Mouse (Mus musculus): ENCODE data around the gene Prdm16. TPM values are rescaled to one million over a fixed set of nuclear protein-coding genes. Genes with fewer than 3 reads are reported as not detected.

The Prdm16 gene
- polyA plus RNA-seq, 1 experiment from 2014 or later, result 87.1 TPM

- 45% methylated on average over 8 of the region's 8 CpGs for WGBS
- H3K9me3 ChIP-seq (ENCODE audit: control insufficient read depth, low read length), result no peaks in the 10 kb centered on the region
- peaks cover 18% of the 10 kb centered on the region for H3K4me1 ChIP-seq (ENCODE audit: control insufficient read depth, insufficient read depth, low read length)
- no peak overlapping the region for H3K27ac ChIP-seq (replicated peaks; ENCODE audit: low read depth, low read length)
- H3K4me2 ChIP-seq (ENCODE audit: low read depth, severe bottlenecking), result no peak overlapping the region
- DNase-seq (ENCODE audit: low spot score) (no peak), ATAC-seq (ENCODE audit: insufficient number of reproducible peaks, low FRiP score, low TSS enrichment, low read depth) (no peak)
- H3K36me3 ChIP-seq (ENCODE audit: control insufficient read depth, insufficient read depth, low read length), result no peaks in the 10 kb centered on the region
- no peak overlapping the region for H3K4me3 ChIP-seq (ENCODE audit: low read depth, low read length)
- no peaks in the 10 kb centered on the region for H3K27me3 ChIP-seq (ENCODE audit: control insufficient read depth, insufficient read depth, low read length)
- no peak overlapping the region for H3K9ac ChIP-seq (ENCODE audit: low read length)
Measured at GRCm38 (mm10) chr4:154516470-154516869, 120.2 kb downstream of the Prdm16 start.

- no peak overlapping the region for H3K4me2 ChIP-seq (ENCODE audit: low read depth, severe bottlenecking)
- DNase-seq (ENCODE audit: low spot score) (no peak), ATAC-seq (ENCODE audit: insufficient number of reproducible peaks, low FRiP score, low TSS enrichment, low read depth) (no peak)
- H3K9me3 ChIP-seq (ENCODE audit: control insufficient read depth, low read length), result no peaks in the 10 kb centered on the region
- H3K4me1 ChIP-seq (ENCODE audit: control insufficient read depth, insufficient read depth, low read length), result peaks cover 20% of the 10 kb centered on the region
- no peak overlapping the region for H3K4me3 ChIP-seq (ENCODE audit: low read depth, low read length)
- H3K9ac ChIP-seq (ENCODE audit: low read length), result no peak overlapping the region
- H3K27ac ChIP-seq (replicated peaks; ENCODE audit: low read depth, low read length), result no peak overlapping the region
- H3K36me3 ChIP-seq (ENCODE audit: control insufficient read depth, insufficient read depth, low read length), result no peaks in the 10 kb centered on the region
- H3K27me3 ChIP-seq (ENCODE audit: control insufficient read depth, insufficient read depth, low read length), result no peaks in the 10 kb centered on the region
- 66% methylated on average over 2 of the region's 2 CpGs for WGBS
Measured at GRCm38 (mm10) chr4:154513664-154514063, 123.0 kb downstream of the Prdm16 start.

GRCm38 (mm10) chr4:154512518-154513090 lies 124.1 kb downstream of the Prdm16 start:
- no peak overlapping the region for H3K27ac ChIP-seq (replicated peaks; ENCODE audit: low read depth, low read length)
- no peaks in the 10 kb centered on the region for H3K9me3 ChIP-seq (ENCODE audit: control insufficient read depth, low read length)
- H3K4me3 ChIP-seq (ENCODE audit: low read depth, low read length), result no peak overlapping the region
- no peaks in the 10 kb centered on the region for H3K27me3 ChIP-seq (ENCODE audit: control insufficient read depth, insufficient read depth, low read length)
- peaks cover 20% of the 10 kb centered on the region for H3K4me1 ChIP-seq (ENCODE audit: control insufficient read depth, insufficient read depth, low read length)
- ATAC-seq (ENCODE audit: insufficient number of reproducible peaks, low FRiP score, low TSS enrichment, low read depth) (no peak), DNase-seq (ENCODE audit: low spot score) (no peak)
- no peak overlapping the region for H3K4me2 ChIP-seq (ENCODE audit: low read depth, severe bottlenecking)
- 43% methylated on average over 15 of the region's 15 CpGs for WGBS
- H3K36me3 ChIP-seq (ENCODE audit: control insufficient read depth, insufficient read depth, low read length), result no peaks in the 10 kb centered on the region
- no peak overlapping the region for H3K9ac ChIP-seq (ENCODE audit: low read length)

GRCm38 (mm10) chr4:154511767-154512166 lies 124.9 kb downstream of the Prdm16 start:
- no peak overlapping the region for H3K9ac ChIP-seq (ENCODE audit: low read length)
- H3K4me3 ChIP-seq (ENCODE audit: low read depth, low read length), result no peak overlapping the region
- no peaks in the 10 kb centered on the region for H3K27me3 ChIP-seq (ENCODE audit: control insufficient read depth, insufficient read depth, low read length)
- no peak for DNase-seq (ENCODE audit: low spot score)
- H3K36me3 ChIP-seq (ENCODE audit: control insufficient read depth, insufficient read depth, low read length), result no peaks in the 10 kb centered on the region
- 29% methylated on average over 4 of the region's 4 CpGs for WGBS
- H3K4me1 ChIP-seq (ENCODE audit: control insufficient read depth, insufficient read depth, low read length), result peaks cover 23% of the 10 kb centered on the region
- no peaks in the 10 kb centered on the region for H3K9me3 ChIP-seq (ENCODE audit: control insufficient read depth, low read length)
- ATAC-seq (ENCODE audit: insufficient number of reproducible peaks, low FRiP score, low TSS enrichment, low read depth), result no peak
- H3K27ac ChIP-seq (replicated peaks; ENCODE audit: low read depth, low read length), result no peak overlapping the region
- H3K4me2 ChIP-seq (ENCODE audit: low read depth, severe bottlenecking), result no peak overlapping the region

GRCm38 (mm10) chr4:154506774-154507435 lies 129.8 kb downstream of the Prdm16 start:
- H3K9me3 ChIP-seq (ENCODE audit: control insufficient read depth, low read length), result no peaks in the 10 kb centered on the region
- H3K4me2 ChIP-seq (ENCODE audit: low read depth, severe bottlenecking), result no peak overlapping the region
- H3K36me3 ChIP-seq (ENCODE audit: control insufficient read depth, insufficient read depth, low read length), result no peaks in the 10 kb centered on the region
- no peak for ATAC-seq (ENCODE audit: insufficient number of reproducible peaks, low FRiP score, low TSS enrichment, low read depth)
- no peak overlapping the region for H3K27ac ChIP-seq (replicated peaks; ENCODE audit: low read depth, low read length)
- H3K4me3 ChIP-seq (ENCODE audit: low read depth, low read length), result no peak overlapping the region
- peaks cover 18% of the 10 kb centered on the region for H3K4me1 ChIP-seq (ENCODE audit: control insufficient read depth, insufficient read depth, low read length)
- no peaks in the 10 kb centered on the region for H3K27me3 ChIP-seq (ENCODE audit: control insufficient read depth, insufficient read depth, low read length)
- DNase-seq (ENCODE audit: low spot score), result no peak
- no peak overlapping the region for H3K9ac ChIP-seq (ENCODE audit: low read length)
- 24% methylated on average over 20 of the region's 20 CpGs for WGBS

- Histone ChIP-seq H3K4me3 (ENCODE audit: low read depth, low read length) (no peak overlapping the region), H3K4me2 (ENCODE audit: low read depth, severe bottlenecking) (no peak overlapping the region), H3K9me3 (ENCODE audit: control insufficient read depth, low read length) (no peaks in the 10 kb centered on the region), H3K27ac (replicated peaks; ENCODE audit: low read depth, low read length) (no peak overlapping the region), H3K36me3 (ENCODE audit: control insufficient read depth, insufficient read depth, low read length) (no peaks in the 10 kb centered on the region), H3K9ac (ENCODE audit: low read length) (no peak overlapping the region), H3K4me1 (ENCODE audit: control insufficient read depth, insufficient read depth, low read length) (peaks cover 26% of the 10 kb centered on the region), H3K27me3 (ENCODE audit: control insufficient read depth, insufficient read depth, low read length) (no peaks in the 10 kb centered on the region)
- DNase-seq (ENCODE audit: low spot score), result no peak
- no peak for ATAC-seq (ENCODE audit: insufficient number of reproducible peaks, low FRiP score, low TSS enrichment, low read depth)
- WGBS, result 79% methylated on average over 5 of the region's 5 CpGs
Measured at GRCm38 (mm10) chr4:154505313-154505712, 131.4 kb downstream of the Prdm16 start.

- DNase-seq (ENCODE audit: low spot score), result no peak
- ATAC-seq (ENCODE audit: insufficient number of reproducible peaks, low FRiP score, low TSS enrichment, low read depth), result no peak
- Histone ChIP-seq H3K9ac (ENCODE audit: low read length) (no peak overlapping the region), H3K27ac (replicated peaks; ENCODE audit: low read depth, low read length) (no peak overlapping the region), H3K4me1 (ENCODE audit: control insufficient read depth, insufficient read depth, low read length) (peaks cover 42% of the 10 kb centered on the region), H3K9me3 (ENCODE audit: control insufficient read depth, low read length) (no peaks in the 10 kb centered on the region), H3K36me3 (ENCODE audit: control insufficient read depth, insufficient read depth, low read length) (no peaks in the 10 kb centered on the region), H3K4me2 (ENCODE audit: low read depth, severe bottlenecking) (no peak overlapping the region), H3K27me3 (ENCODE audit: control insufficient read depth, insufficient read depth, low read length) (no peaks in the 10 kb centered on the region), H3K4me3 (ENCODE audit: low read depth, low read length) (no peak overlapping the region)
- 53% methylated on average over 21 of the region's 21 CpGs for WGBS
Measured at GRCm38 (mm10) chr4:154503260-154503829, 133.3 kb downstream of the Prdm16 start.

- DNase-seq (ENCODE audit: low spot score) (no peak), ATAC-seq (ENCODE audit: insufficient number of reproducible peaks, low FRiP score, low TSS enrichment, low read depth) (no peak)
- 72% methylated on average over 16 of the region's 16 CpGs for WGBS
- H3K36me3 ChIP-seq (ENCODE audit: control insufficient read depth, insufficient read depth, low read length), result no peaks in the 10 kb centered on the region
- H3K4me3 ChIP-seq (ENCODE audit: low read depth, low read length), result no peak overlapping the region
- H3K9me3 ChIP-seq (ENCODE audit: control insufficient read depth, low read length), result no peaks in the 10 kb centered on the region
- no peaks in the 10 kb centered on the region for H3K27me3 ChIP-seq (ENCODE audit: control insufficient read depth, insufficient read depth, low read length)
- no peak overlapping the region for H3K27ac ChIP-seq (replicated peaks; ENCODE audit: low read depth, low read length)
- H3K9ac ChIP-seq (ENCODE audit: low read length), result no peak overlapping the region
- H3K4me2 ChIP-seq (ENCODE audit: low read depth, severe bottlenecking), result no peak overlapping the region
- H3K4me1 ChIP-seq (ENCODE audit: control insufficient read depth, insufficient read depth, low read length), result peaks cover 45% of the 10 kb centered on the region
Measured at GRCm38 (mm10) chr4:154502403-154503000, 134.2 kb downstream of the Prdm16 start.

All from limb, embryonic 11.5 days (tissue).